ENCODE assay signal across 9 mouse cellular contexts in the genomic region with DNA sequence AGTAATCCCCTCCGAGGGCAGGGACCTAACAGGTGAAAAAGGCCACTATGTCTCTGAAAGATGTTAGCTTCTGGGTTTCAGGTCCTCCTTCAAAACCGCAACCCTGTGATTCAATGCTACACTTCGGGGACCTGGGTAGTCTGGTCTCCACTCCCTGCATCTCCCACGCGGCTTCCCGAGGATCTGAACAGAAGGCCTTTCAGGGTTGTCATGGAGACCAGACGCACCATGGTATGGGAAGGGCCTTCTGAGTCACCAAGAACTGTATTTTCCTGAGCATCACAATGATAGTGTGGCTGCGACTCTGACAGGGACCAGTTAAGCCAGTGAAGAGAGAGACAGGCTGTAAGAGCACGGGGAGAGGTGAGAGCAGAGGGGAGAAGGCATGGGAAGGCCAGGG.
DNase-seq lines count a peak whose midpoint lies in the region.
"Had no signal": no experiment of that assay in that cellular context is flagged by ENCODE, and none has a peak within 500 bp of the region (broad histone marks: within the 10 kb centered on the region; RNA-seq: fewer than 3 reads in every experiment).

No protein-coding gene starts in this region.

- H3K36me3 ChIP-seq in midbrain, embryonic 10.5 days: no peaks in the 10 kb centered on the region

- 62% methylated on average over 9 of the region's 9 CpGs for WGBS in midbrain, embryonic 10.5 days

- H3K27ac ChIP-seq in midbrain, embryonic 10.5 days (replicated peaks): 0 out of 2 replicates have a peak overlapping the region, but pooled peaks have one; percentile 18

- peaks cover 51% of the 10 kb centered on the region for H3K4me1 ChIP-seq in midbrain, embryonic 10.5 days

- intact Hi-C loops in left cerebral cortex, postnatal 4 days (cut with DNase I): no loop called here

- no peak overlapping the region for H3K4me3 ChIP-seq in midbrain, embryonic 10.5 days

- peak; percentile 75 for DNase-seq in left cerebral cortex, adult 11 months (ENCODE audit: low spot score)
- no peak for DNase-seq in left cerebral cortex, postnatal 4 days
- DNase-seq in layer of hippocampus, adult 18-20 months (ENCODE audit: low spot score in 2 of 2): peak; percentile 68 to 86
- DNase-seq in midbrain, embryonic 10.5 days (ENCODE audit: low spot score): no peak
- no peak for DNase-seq in kidney, postnatal 36 days
- DNase-seq in adrenal gland, adult 2 months: no peak
- DNase-seq in spleen, postnatal 4 days (ENCODE audit: low spot score in 2 of 2): no peak
- DNase-seq: kidney, postnatal 14 days; lung, postnatal 14 days had no signal

- no peaks in the 10 kb centered on the region for H3K27me3 ChIP-seq in midbrain, embryonic 10.5 days (ENCODE audit: low read depth, poor library complexity, severe bottlenecking)

- no peaks in the 10 kb centered on the region for H3K9me3 ChIP-seq in midbrain, embryonic 10.5 days (replicated peaks)

Comparison
In these comparisons a context has a peak if more than half of its experiments do, and no peak if none do; other contexts are left out.
1. DNase-seq: peak in left cerebral cortex, adult 11 months (single experiment) and layer of hippocampus, adult 18-20 months (2 of 2); none in left cerebral cortex, postnatal 4 days (single experiment), midbrain, embryonic 10.5 days (single experiment), kidney, postnatal 36 days (0 of 2), adrenal gland, adult 2 months (single experiment) and spleen, postnatal 4 days (0 of 2).